Mouse (Mus musculus): ENCODE data around the gene Glipr2. TPM values are rescaled to one million over a fixed set of nuclear protein-coding genes. Genes with fewer than 3 reads are reported as not detected.
A peak's percentile ranks its signal among the peaks of the same experiment; 100 is the strongest.

Glipr2 gene
- polyA plus RNA-seq, 1 experiment from 2014 or later, result 112 TPM

GRCm38 (mm10) chr4:43964951-43965684, 7.9 kb downstream of the Glipr2 start:
- Histone ChIP-seq H3K36me3 (ENCODE audit: control insufficient read depth, insufficient read depth, low read length) (no peaks in the 10 kb centered on the region), H3K27ac (ENCODE audit: low read depth, low read length) (peak overlapping the region; percentile 32; the same call in 1 of the 2 replicates), H3K4me1 (ENCODE audit: control insufficient read depth, insufficient read depth, low read length) (peaks cover 41% of the 10 kb centered on the region), H3K9ac (ENCODE audit: low read depth, low read length) (no peak overlapping the region), H3K9me3 (replicated peaks; ENCODE audit: control insufficient read depth, low read length) (no peaks in the 10 kb centered on the region), H3K4me2 (no peak overlapping the region; the same call in 1 of the 2 replicates), H3K27me3 (ENCODE audit: control insufficient read depth, insufficient read depth, low read length) (no peaks in the 10 kb centered on the region), H3K4me3 (ENCODE audit: low read depth, low read length) (no peak overlapping the region)
- 31% methylated on average over 4 of the region's 4 CpGs for WGBS (ENCODE audit: insufficient replicate concordance)
- no peak for ATAC-seq (replicated peaks; ENCODE audit: insufficient number of reproducible peaks, low FRiP score, low TSS enrichment)

GRCm38 (mm10) chr4:43965856-43966535, 8.8 kb downstream of the Glipr2 start:
- no peak overlapping the region for H3K4me2 ChIP-seq
- H3K4me1 ChIP-seq (ENCODE audit: control insufficient read depth, insufficient read depth, low read length), result peaks cover 41% of the 10 kb centered on the region
- H3K27ac ChIP-seq (ENCODE audit: low read depth, low read length), result no peak overlapping the region; the same call in 1 of the 2 replicates

GRCm38 (mm10) chr4:43968650-43969049, 11.4 kb downstream of the Glipr2 start:
- no peak overlapping the region for H3K4me3 ChIP-seq (ENCODE audit: low read depth, low read length)
- H3K27me3 ChIP-seq (ENCODE audit: control insufficient read depth, insufficient read depth, low read length), result no peaks in the 10 kb centered on the region
- no peak for ATAC-seq (replicated peaks; ENCODE audit: insufficient number of reproducible peaks, low FRiP score, low TSS enrichment)
- peaks cover 53% of the 10 kb centered on the region for H3K4me1 ChIP-seq (ENCODE audit: control insufficient read depth, insufficient read depth, low read length)
- H3K27ac ChIP-seq (ENCODE audit: low read depth, low read length), result no peak overlapping the region
- no peaks in the 10 kb centered on the region for H3K9me3 ChIP-seq (replicated peaks; ENCODE audit: control insufficient read depth, low read length)
- H3K36me3 ChIP-seq (ENCODE audit: control insufficient read depth, insufficient read depth, low read length), result no peaks in the 10 kb centered on the region
- 46% methylated on average over 13 of the region's 13 CpGs for WGBS (ENCODE audit: insufficient replicate concordance)
- H3K9ac ChIP-seq (ENCODE audit: low read depth, low read length), result 0 out of 2 replicates have a peak overlapping the region, but pooled peaks have one; percentile 28
- peak overlapping the region; percentile 29; the same call in 1 of the 2 replicates for H3K4me2 ChIP-seq

More at GRCm38 (mm10) chr4:43965856-43966535, 8.8 kb downstream of the Glipr2 start:
- no peaks in the 10 kb centered on the region for H3K36me3 ChIP-seq (ENCODE audit: control insufficient read depth, insufficient read depth, low read length)
- ATAC-seq (replicated peaks; ENCODE audit: insufficient number of reproducible peaks, low FRiP score, low TSS enrichment), result no peak
- no peaks in the 10 kb centered on the region for H3K9me3 ChIP-seq (replicated peaks; ENCODE audit: control insufficient read depth, low read length)
- WGBS (ENCODE audit: insufficient replicate concordance), result 78% methylated on average over 7 of the region's 7 CpGs
- H3K4me3 ChIP-seq (ENCODE audit: low read depth, low read length), result no peak overlapping the region
- H3K9ac ChIP-seq (ENCODE audit: low read depth, low read length), result no peak overlapping the region
- H3K27me3 ChIP-seq (ENCODE audit: control insufficient read depth, insufficient read depth, low read length), result no peaks in the 10 kb centered on the region

GRCm38 (mm10) chr4:43969373-43969772, 12.2 kb downstream of the Glipr2 start:
- no peaks in the 10 kb centered on the region for H3K36me3 ChIP-seq (ENCODE audit: control insufficient read depth, insufficient read depth, low read length)
- no peaks in the 10 kb centered on the region for H3K9me3 ChIP-seq (replicated peaks; ENCODE audit: control insufficient read depth, low read length)
- no peak overlapping the region for H3K4me2 ChIP-seq
- H3K9ac ChIP-seq (ENCODE audit: low read depth, low read length), result no peak overlapping the region
- H3K4me3 ChIP-seq (ENCODE audit: low read depth, low read length), result no peak overlapping the region
- peaks cover 46% of the 10 kb centered on the region for H3K4me1 ChIP-seq (ENCODE audit: control insufficient read depth, insufficient read depth, low read length)
- no peaks in the 10 kb centered on the region for H3K27me3 ChIP-seq (ENCODE audit: control insufficient read depth, insufficient read depth, low read length)
- 0 out of 2 replicates have a peak overlapping the region, but pooled peaks have one; percentile 10 for H3K27ac ChIP-seq (ENCODE audit: low read depth, low read length)
- ATAC-seq (replicated peaks; ENCODE audit: insufficient number of reproducible peaks, low FRiP score, low TSS enrichment), result no peak
- WGBS (ENCODE audit: insufficient replicate concordance), result 23% methylated on average over 4 of the region's 4 CpGs

- Histone ChIP-seq H3K4me2 (no peak overlapping the region), H3K9ac (ENCODE audit: low read depth, low read length) (no peak overlapping the region), H3K36me3 (ENCODE audit: control insufficient read depth, insufficient read depth, low read length) (no peaks in the 10 kb centered on the region), H3K4me3 (ENCODE audit: low read depth, low read length) (no peak overlapping the region), H3K9me3 (replicated peaks; ENCODE audit: control insufficient read depth, low read length) (no peaks in the 10 kb centered on the region), H3K4me1 (ENCODE audit: control insufficient read depth, insufficient read depth, low read length) (peaks cover 34% of the 10 kb centered on the region), H3K27me3 (ENCODE audit: control insufficient read depth, insufficient read depth, low read length) (no peaks in the 10 kb centered on the region), H3K27ac (ENCODE audit: low read depth, low read length) (no peak overlapping the region)
- WGBS (ENCODE audit: insufficient replicate concordance), result 83% methylated on average over 20 of the region's 20 CpGs
- ATAC-seq (replicated peaks; ENCODE audit: insufficient number of reproducible peaks, low FRiP score, low TSS enrichment), result no peak
These were observed 13.5 kb downstream of the Glipr2 start for GRCm38 (mm10) chr4:43970393-43971330.

GRCm38 (mm10) chr4:43971541-43972136, 14.4 kb downstream of the Glipr2 start:
- ATAC-seq (replicated peaks; ENCODE audit: insufficient number of reproducible peaks, low FRiP score, low TSS enrichment), result no peak
- peak overlapping the region; percentile 47; the same call in 1 of the 2 replicates for H3K9ac ChIP-seq (ENCODE audit: low read depth, low read length)
- 59% methylated on average over 9 of the region's 9 CpGs for WGBS (ENCODE audit: insufficient replicate concordance)
- no peak overlapping the region for H3K4me3 ChIP-seq (ENCODE audit: low read depth, low read length)
- H3K36me3 ChIP-seq (ENCODE audit: control insufficient read depth, insufficient read depth, low read length), result no peaks in the 10 kb centered on the region
- H3K27me3 ChIP-seq (ENCODE audit: control insufficient read depth, insufficient read depth, low read length), result no peaks in the 10 kb centered on the region
- H3K27ac ChIP-seq (ENCODE audit: low read depth, low read length), result peak overlapping the region; percentile 88
- peaks cover 34% of the 10 kb centered on the region for H3K4me1 ChIP-seq (ENCODE audit: control insufficient read depth, insufficient read depth, low read length)
- H3K4me2 ChIP-seq, result peak overlapping the region; percentile 42
- no peaks in the 10 kb centered on the region for H3K9me3 ChIP-seq (replicated peaks; ENCODE audit: control insufficient read depth, low read length)

- H3K4me3 ChIP-seq (ENCODE audit: low read depth, low read length), result no peak overlapping the region
- WGBS (ENCODE audit: insufficient replicate concordance), result 2% methylated on average over 8 of the region's 8 CpGs
- peak; percentile 45; the same call in 1 of the 2 replicates for ATAC-seq (replicated peaks; ENCODE audit: insufficient number of reproducible peaks, low FRiP score, low TSS enrichment)
These were observed 15.0 kb downstream of the Glipr2 start for GRCm38 (mm10) chr4:43972137-43972591.

More at GRCm38 (mm10) chr4:43972137-43972591, 15.0 kb downstream of the Glipr2 start:
- H3K27ac ChIP-seq (ENCODE audit: low read depth, low read length), result peak overlapping the region; percentile 88
- no peaks in the 10 kb centered on the region for H3K27me3 ChIP-seq (ENCODE audit: control insufficient read depth, insufficient read depth, low read length)
- H3K9ac ChIP-seq (ENCODE audit: low read depth, low read length), result no peak overlapping the region
- peak overlapping the region; percentile 42 for H3K4me2 ChIP-seq
- H3K9me3 ChIP-seq (replicated peaks; ENCODE audit: control insufficient read depth, low read length), result no peaks in the 10 kb centered on the region
- H3K36me3 ChIP-seq (ENCODE audit: control insufficient read depth, insufficient read depth, low read length), result no peaks in the 10 kb centered on the region
- H3K4me1 ChIP-seq (ENCODE audit: control insufficient read depth, insufficient read depth, low read length), result peaks cover 34% of the 10 kb centered on the region

All from heart, embryonic 11.5 days (tissue).